Mouse (Mus musculus): Measurements from ENCODE around the gene Xylt1.

The Xylt1 gene

DNA sequence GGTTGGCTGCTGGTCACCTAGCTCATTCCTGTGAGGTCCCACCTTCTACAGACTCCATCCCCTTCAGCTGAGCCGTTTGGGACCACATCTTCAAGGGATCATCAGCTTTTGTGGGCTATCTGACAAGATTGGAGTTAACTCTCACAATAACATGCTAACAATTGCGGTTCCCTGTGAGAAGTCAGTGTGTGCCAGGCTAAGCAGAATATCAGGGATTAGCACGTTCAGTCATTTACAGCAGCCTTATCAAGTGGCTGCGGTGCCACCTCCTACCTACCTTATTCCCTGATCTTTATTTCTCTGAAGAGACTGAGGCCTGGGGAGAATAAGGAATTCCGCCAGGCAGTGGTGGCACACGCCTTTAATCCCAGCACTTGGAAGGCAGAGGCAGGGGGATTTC, 13.6 kb downstream of the Xylt1 start:
- DNase-seq (ENCODE audit: low spot score in 2 of 2) = no peak

DNA sequence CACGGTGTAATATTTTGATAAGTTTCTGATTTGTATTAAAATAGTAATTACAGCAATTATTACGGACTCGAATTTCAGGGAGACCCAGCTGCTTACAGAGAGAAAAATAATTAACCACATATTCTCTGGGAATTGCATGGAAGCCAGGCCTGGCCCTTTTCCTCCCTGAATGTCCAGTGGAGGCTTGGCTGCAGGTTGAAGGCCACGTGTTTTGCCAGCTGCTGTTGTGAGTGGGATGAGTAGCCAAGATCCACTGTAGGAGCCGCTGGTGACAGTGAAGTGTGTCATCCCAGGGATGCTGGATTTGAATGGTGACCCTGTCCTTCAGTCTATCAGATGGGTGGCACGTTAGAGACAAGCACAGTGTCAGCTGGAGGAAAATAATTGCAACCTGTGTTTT, 14.7 kb downstream of the Xylt1 start:
- no peak for DNase-seq (ENCODE audit: low spot score in 2 of 2)

DNA sequence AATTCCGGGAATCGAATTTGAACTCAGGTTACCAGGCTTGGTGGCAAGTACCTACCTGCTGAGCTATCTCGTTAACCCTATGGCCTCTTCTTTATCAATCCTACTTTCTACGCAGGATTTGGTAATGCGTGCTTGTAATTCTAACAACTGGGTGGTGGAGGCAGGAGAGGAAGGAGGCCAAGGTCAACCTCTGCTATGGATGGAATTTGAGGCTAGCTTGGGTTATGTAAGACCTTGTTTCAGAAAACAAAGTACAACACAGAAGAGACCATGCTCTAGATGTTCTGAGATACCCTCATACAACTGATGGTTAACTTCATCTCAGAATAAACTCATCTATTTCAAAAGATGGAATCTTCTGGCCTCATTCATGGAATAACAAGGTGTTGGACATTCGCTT, 17.1 kb downstream of the Xylt1 start:
- no peak for DNase-seq (ENCODE audit: low spot score in 2 of 2)

DNA sequence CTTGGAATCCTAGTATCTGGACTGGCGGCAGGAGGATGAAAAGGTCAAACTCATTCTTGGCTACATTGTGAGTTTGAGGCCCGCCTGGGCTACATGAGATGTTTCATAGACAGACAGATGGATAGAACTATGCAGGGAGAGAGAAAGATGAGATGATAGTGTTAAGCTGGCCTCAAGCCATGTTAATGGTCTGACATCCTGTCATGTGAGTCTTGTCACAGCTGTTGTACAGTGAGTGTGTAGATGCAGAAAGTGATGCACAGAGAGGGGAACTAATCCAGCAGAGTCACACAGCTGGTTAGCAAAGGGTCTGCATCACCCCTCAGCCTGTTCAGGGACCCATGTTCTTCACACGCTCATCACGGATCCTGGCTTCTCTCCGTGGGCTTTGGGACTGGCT, 19.2 kb downstream of the Xylt1 start:
- no peak for DNase-seq (ENCODE audit: low spot score in 2 of 2)

DNA sequence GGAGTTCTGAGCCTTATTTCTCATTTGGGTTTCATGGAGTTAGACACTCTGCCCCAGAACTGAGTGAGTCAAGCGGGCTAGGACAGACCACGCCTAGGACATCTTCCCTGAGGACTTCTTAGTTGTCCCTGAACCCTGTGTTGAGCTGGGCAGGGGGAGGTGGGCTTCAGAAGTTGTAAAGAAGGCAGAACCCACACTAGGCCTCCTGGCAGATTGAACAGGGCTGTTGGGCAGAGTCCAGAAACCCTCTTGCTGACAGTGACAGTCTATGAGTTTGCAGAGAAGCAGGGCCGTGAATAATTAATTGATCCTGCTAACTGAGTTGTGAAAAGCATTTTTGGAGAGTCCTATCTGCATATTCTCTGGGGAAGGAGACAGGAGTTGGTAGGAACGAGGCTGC, 20.8 kb downstream of the Xylt1 start:
- peak in 1 of 2 experiments; percentile 30 for DNase-seq (ENCODE audit: low spot score in 2 of 2)

DNA sequence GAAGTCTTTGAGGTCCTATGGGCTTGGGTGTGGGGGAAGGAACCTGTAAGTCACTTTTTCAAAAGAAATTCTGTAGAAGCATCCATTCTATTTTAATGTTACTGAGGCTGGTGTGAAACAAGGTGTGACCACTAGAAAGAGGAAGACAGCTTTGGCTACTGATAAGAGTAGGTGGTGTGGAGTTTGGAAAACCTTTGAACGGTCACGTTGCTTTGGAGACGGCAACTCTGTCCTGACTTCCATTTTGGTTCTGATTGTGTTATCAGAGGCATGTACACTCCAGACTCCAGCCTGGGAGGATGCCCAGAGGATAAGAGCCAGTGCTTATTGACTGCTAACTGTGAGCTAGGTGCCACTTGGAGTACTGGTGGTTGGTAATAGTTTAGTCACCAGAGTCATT, 25.6 kb downstream of the Xylt1 start:
- DNase-seq (ENCODE audit: low spot score in 2 of 2) = no peak

DNA sequence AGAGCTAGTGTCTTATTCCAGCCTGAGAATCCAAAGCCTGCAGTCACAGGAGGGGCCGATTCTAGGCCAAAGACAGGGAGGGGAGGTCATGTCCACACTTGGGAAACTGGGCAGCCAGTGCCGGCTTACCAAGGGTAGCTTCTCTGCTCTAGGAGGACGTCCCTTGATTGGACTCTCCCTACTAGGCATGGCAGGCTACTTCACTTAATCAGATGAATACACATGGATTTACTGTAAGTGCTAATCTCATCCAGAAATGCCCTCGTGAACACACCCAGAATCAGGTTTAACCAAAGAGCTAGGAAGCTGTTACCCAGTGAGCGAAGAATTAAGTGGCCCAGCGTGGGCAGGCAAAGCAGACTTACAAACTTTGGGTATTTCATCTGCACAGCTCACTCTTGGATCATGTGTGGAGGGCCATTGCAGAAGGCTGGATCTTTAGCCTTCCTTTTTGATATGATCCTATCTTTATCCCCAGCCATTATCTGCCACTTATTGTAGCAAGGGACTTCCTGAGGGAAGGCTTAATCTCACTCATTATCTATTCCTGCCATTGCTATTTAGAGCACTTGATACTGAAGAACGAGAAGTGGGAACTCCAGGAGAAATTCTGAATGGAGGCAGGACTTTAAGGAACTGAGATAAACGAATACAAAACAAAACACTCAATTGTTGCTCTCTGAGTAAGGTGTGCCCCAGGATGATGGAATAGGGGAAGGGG, 28.6 kb downstream of the Xylt1 start:
- no peak for DNase-seq (ENCODE audit: low spot score in 2 of 2)

DNA sequence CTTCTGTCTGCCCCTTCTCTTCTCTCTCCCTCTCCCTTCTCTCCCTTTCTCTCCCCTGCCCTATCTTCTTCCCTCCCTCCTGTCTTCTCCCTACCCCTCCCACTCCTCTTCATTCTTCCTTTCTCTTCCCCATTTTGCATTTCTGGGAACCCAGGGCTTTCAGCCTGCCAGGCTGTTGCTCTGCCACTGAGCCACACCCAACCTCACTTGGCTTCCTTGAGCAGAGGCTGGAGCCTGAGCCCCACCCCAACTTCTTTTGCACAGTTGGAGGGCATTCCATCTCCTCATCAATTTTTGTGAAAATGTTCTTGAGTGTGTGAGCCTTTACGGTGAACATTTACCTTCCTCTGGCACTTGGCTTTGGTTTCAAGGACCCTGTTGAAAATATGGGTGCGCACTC, 31.1 kb downstream of the Xylt1 start:
- DNase-seq (ENCODE audit: low spot score in 2 of 2) = no peak

DNA sequence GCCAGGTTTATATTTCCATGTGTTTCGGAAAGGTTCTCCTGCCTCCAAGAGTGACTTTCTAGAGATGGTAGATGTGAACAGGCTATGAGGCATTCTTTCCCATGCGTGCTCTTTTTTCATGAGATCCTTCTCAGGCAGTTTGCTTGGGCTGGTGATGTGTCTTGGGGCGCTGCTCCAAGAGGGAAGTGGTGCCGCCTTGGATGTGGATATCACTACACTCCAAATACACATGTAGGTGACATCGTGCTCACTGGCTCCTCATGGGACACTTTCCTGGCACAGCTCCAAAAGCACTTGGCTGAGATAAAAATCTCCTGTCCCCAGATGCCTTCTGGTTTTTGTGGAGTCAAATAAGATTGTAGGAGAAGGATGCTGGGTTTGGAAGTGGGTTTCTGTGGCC, 31.6 kb downstream of the Xylt1 start:
- DNase-seq (ENCODE audit: low spot score in 2 of 2) = peak in 1 of 2 experiments; percentile 43

DNA sequence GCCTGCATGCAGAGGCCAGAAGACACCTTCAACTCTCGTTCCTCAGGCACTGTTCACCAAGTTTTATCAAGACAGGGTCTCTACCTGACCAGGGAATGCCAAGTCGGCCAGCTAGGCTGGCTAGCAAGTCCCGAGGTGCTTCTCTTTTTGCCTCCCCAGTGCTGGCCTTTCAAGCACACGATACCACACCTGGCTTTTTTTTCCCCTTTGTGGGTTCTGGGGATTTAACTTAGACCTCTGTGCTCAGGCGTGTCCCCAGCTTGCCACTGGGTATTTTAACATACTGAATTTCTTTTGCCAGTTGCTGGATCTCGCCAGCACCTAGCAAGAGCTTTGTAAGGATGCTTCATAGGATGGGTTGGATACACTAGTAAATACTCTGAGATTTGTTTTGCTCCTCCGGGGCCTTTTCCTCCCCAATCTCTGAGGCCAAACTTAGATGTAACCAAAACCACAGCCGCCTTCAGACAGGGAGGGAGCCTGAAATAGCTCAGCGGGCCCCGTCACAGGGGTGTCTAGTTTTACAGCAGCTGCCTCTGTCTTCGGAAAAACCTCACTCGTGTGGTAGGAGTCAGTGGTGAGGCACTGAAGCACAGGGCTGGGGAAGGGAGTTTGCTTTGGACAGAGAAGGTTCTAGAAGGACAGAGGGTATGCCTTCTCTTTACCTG, 33.7 kb downstream of the Xylt1 start:
- DNase-seq (ENCODE audit: low spot score in 2 of 2) = no peak

DNA sequence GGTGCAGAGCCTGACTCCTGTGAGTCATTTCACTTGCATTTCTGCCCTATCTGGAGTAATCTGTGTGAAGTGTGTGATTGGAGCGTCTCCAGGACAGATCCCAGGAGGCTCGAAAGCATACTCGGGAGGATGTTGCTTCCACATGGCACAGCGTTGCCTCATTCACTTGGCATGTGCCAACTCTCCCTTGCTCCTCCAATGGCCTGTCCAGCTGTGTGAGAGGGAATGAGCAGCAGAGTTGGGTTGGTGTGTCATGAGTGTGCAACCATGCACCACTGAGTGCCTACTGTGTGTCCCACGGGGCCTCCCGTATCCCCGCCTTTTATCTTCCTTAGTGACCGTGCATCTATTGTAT, 34.2 kb downstream of the Xylt1 start:
- no peak for DNase-seq (ENCODE audit: low spot score in 2 of 2)

DNA sequence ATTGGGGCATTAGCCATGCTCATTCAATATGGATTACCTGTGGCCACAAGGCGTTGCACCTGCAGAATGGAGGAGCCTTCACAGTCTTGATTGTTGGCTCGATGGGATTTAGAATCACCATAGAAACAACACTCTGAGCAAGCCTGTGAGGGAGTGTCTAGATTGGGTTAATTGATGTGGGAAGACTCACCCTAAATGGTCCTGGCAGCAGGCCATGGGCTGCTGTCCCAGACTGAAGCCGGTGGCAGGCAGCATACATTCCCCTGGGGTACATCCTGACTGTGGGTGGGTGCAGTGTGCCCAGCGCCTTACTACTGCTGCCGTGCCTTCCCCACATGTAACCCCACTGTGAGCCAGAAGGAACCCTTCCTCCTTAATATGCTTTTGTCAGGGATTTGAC, 38.3 kb downstream of the Xylt1 start:
- peak in 1 of 2 experiments; percentile 49 for DNase-seq (ENCODE audit: low spot score in 2 of 2)

DNA sequence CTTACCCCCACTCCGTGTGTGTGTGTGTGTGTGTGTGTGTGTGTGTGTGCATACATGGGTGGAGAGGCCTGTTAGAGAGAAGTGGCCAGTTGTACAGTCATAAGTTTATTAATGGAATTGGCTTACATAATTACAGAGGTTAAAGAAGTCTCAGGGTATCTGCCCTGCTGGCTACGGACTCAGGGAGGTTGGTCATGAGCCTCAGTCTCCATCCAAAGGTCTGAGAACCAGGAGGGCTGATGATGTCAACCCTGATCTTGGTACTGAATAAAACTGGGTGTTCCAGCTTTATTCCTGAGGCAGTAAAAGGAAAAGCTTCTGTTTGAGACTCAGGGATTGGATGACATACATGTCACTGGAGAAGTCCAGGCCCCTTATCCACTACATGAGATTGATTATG, 39.1 kb downstream of the Xylt1 start:
- no peak for DNase-seq (ENCODE audit: low spot score in 2 of 2)

DNA sequence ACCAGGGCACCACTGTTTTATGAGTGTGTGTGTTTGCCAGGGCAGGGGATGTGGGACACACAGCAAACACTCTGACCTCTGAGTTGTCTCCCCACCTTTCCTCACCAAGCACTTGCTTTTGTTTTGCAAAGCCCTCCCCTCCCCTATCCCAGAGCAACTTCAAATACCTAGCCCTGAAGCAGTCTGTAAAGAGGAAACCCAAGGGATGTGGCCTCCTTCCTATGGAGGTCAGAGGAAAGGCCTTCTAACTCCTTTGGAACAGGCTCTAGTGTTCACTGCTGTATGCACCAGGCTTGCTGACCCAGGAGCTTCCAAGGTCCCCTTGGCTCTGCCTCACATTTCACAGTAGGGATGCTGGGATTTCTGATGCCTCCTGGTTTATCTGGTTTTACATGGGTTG, 39.5 kb downstream of the Xylt1 start:
- DNase-seq (ENCODE audit: low spot score in 2 of 2) = no peak

DNA sequence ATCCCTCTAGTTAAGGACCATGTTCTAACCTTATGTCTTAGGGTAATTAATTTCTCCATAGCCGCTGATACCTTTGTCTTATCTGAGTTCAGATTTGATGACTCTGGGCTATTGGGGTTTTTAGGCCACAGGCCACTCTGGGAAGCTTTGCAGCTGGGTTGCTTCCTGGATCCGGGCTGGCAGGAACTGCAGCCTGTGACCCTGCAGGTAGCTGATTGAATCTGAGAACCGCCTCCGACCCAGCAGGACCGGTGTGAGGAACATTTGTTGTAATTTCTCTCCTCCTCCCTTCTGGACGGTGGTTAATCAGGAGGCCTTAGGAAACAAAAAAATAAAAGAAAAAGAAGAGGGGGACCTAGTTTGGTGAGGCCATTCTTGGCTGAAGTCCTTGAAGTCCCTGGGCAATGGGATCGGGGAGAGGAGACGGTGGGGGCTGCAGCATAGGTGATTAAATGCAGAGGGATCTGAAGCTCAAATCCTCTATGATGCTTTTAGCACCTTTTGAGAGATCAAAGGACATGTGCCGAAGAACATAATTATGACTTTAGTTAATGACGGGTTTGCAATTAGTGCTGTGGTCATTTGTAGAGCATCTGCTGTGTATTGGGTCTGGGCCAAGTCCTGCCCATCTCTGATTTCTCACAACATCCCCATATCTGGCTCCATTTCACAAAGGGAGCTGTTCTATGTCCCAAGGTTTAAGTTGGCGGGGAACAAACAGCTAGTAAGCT, 40.2 kb downstream of the Xylt1 start:
- DNase-seq (ENCODE audit: low spot score in 2 of 2) = no peak

DNA sequence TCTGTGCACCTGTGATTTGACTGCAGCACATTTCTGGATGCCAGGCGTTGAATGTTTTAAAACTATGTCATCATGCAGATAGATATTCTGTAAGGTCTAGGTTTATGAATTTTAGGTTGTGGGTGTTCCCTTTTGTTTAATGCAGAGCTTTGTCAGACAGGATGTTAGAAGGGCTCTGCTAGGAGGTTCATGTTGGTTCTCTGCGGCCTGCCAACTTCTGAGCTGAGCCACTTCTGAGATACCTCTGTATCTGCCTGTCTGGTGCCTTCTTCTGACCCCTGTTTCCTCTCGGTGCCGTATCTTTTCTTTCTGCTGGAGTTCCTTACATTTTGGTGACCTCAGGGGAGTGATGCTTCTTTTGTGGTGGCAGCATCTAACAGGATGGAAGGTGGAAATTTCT, 44.1 kb downstream of the Xylt1 start:
- no peak for DNase-seq (ENCODE audit: low spot score in 2 of 2)

DNA sequence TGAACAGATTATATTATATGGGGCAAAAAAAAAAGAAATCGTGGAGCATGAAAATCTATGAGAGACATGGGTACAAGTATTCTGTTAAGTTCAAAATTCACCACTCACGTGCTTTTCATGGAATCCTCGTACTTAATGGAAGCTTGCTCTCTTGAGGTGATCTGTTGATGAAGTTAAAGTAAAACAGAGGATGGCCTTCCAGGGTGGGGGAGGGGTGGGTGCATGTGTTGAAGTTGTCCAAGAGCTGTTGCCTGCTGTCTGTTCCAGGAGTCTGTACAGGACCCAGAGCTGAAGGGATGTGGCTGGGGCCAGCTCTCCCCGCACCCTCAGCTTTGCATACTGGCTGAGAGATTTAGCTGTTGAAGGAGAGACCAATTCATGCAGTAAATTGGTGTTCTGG, 45.6 kb downstream of the Xylt1 start:
- DNase-seq (ENCODE audit: low spot score in 2 of 2) = no peak

DNA sequence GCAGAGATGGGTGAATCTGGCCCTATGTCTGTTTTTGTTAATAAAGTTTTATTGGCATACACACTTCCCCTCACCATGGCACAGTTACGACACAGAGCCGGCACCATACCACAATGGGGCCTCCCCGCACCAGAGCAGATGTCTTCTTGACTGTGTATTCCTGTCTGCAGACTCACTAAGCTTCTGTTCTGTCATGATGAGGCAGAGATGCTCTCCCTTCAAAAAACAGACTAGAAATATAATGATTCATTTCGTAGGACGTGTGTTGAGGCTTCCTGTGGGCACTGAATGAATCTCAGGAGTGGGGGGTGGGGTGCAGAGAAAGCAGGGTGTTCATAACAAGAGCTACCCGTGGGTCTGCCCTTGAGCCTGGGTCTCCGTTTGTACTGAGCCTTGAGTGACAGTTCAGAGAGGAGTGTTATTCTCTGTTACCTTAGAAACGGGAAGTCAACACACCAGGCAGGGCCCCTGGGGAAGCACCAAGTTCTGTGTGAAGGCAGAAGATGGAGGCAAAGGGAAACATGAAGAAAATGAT, 48.0 kb downstream of the Xylt1 start:
- DNase-seq (ENCODE audit: low spot score in 2 of 2) = no peak

DNA sequence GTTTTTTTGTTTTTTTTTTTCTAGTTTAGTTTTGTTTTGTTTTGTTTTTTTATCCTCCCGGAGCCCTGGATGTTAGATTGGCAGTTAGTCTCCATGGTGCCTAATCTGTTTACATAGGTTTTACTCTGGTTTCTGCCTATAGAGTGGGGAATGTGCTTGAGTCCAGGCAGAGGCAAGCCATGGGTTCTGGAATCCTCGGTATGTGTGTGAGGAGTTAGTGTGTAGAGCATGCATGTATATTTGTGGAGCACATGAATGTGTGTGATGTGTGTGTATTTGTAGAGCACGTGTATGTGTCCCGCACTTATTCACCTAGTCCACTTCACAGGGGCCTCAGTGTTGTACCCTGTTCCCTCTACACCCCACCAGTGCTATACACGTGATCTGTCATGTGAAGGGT, 48.7 kb downstream of the Xylt1 start:
- no peak for DNase-seq (ENCODE audit: low spot score in 2 of 2)

DNA sequence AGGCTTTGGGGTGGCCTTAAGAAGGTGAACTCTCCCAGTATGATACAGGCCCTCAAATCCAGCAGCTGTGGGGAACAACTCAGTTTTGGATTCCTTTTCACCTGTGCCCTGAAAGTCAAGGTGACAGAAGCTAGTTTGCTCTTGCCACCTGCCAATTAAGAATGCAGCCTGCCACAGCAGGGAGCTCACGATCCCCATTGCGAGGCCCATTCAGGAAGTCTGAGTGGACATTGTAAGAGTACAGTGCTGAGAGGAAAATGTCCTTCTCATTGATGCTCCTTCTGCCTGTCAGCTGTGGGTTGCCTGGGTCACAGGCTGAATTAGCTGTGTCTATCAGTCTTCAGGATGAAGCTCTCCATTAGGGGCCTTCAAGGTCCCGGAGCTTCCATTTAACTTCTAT, 49.1 kb downstream of the Xylt1 start:
- DNase-seq (ENCODE audit: low spot score in 2 of 2) = no peak

DNA sequence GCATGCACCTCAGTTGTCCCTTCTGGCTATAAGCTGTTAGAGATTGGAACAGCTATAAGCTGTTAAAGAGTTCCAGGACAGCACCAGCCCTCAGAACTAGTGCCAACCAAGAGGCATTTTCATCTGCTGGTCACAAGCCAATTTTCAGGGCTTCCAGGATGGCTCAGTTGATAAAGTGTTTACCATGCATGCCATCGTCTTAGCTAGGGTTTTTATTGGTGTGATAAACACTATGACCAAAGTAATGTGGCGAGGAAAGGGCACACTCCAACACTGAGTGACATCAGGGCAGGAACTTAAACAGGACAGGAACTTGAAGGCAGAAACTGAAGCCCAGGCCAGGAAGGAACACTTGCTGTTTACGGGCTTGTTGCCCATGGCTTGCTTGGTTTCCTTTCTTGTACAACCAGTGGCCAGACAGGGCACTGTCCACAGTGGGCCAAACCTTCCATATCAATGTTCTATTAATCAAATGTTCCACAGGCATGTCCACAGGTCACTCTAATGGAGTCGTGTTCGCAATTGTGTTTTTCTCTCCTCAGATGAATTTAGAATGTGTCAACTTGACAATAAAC, 49.7 kb downstream of the Xylt1 start:
- no peak for DNase-seq (ENCODE audit: low spot score in 2 of 2)

DNA sequence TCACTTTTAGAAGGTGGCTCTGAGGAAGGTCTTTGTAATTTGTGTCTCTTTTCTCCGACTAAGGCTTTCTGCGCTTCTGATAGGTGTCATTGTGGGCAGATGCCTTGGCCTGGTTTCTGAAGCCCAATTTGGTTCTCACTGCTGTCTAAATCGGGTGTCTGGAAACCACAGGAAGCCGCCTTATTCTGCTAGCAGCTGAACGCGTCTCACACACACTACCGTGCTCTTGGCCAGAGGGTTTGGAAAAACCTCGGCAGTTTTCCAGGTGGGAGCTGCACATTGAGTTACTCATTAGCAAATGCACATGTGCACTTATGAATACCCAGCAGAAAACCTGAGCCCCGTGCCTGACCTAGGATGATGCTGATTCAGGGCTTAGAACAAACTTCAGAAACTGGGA, 52.9 kb downstream of the Xylt1 start:
- DNase-seq (ENCODE audit: low spot score in 2 of 2) = no peak

DNA sequence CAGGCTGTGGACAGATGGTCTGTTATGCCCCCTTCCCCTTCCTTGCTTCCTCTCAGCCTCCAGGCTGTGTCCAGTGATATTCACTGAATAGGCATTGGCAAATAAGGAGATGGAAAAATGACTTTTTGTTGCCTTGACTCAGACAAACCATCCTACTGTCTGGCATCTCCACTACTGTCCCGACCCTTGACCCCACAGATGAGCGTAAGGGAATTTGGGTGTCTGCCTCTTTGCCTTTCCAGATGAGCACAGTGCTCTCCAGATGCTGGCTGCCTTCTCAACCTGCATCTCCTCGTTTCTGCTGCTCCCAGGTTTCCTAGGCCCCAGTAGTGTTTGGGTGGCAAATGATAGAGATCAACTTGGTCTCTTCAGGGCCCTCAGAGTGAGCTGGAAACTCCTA, 54.3 kb downstream of the Xylt1 start:
- DNase-seq (ENCODE audit: low spot score in 2 of 2) = no peak

All from cerebellum, postnatal 4 days (tissue).